Mouse (Mus musculus) hindbrain, embryonic 13.5 days (tissue): ENCODE data around the gene E130311K13Rik. TPM values are rescaled to one million over a fixed set of nuclear protein-coding genes. Genes with fewer than 3 reads are reported as not detected.

Source experiments
- ATAC-seq: fragments of 200-750 bp; cut with Nextera tagmentation; 2 replicates; pipeline ENCODE4 v1.8.0; 2017; ENCODE audit warnings: moderate TSS enrichment; ENCODE audit not compliant: low FRiP score
- H3K27ac ChIP-seq: fragments of 300-500 bp; sonication (generic); 2 replicates; pipeline ENCODE4 v1.5.1; 2015; ENCODE audit warnings: inconsistent platforms, mild to moderate bottlenecking, moderate library complexity
- H3K27me3 ChIP-seq: fragments of 300-500 bp; sonication (generic); 2 replicates; pipeline ENCODE4 v1.6.1; 2015; ENCODE audit warnings: mild to moderate bottlenecking, inconsistent platforms
- H3K36me3 ChIP-seq: fragments of 300-500 bp; sonication (generic); 2 replicates; pipeline ENCODE4 v1.6.1; 2015; ENCODE audit warnings: mild to moderate bottlenecking, inconsistent platforms
- H3K4me1 ChIP-seq: fragments of 300-500 bp; sonication (generic); replicated peaks from 2 replicates; pipeline ENCODE4 v1.6.1; 2015; ENCODE audit warnings: inconsistent platforms
- H3K4me2 ChIP-seq: fragments of 300-500 bp; sonication (generic); 2 replicates; pipeline ENCODE4 v1.6.1; 2015; ENCODE audit warnings: inconsistent platforms, mild to moderate bottlenecking, moderate library complexity
- H3K4me3 ChIP-seq: fragments of 300-500 bp; sonication (generic); 2 replicates; pipeline ENCODE4 v1.5.1; 2015; ENCODE audit warnings: mild to moderate bottlenecking, inconsistent platforms
- H3K9ac ChIP-seq: fragments of 300-500 bp; sonication (generic); 2 replicates; pipeline ENCODE4 v1.6.1; 2015; ENCODE audit warnings: mild to moderate bottlenecking, inconsistent platforms
- H3K9me3 ChIP-seq: fragments of 300-500 bp; sonication (generic); 2 replicates; pipeline ENCODE4 v1.6.1; 2016; ENCODE audit warnings: inconsistent platforms
- WGBS: fragments of 180-500 bp; shearing (Covaris S2); methylation state at CpG from one replicate; pipeline ENCODE4 v1.1.7; 2015; 5-methylcytosine and 5-hydroxymethylcytosine counted together
- polyA plus RNA-seq: library from polyadenylated mRNA; unstranded; fragments of >200 nt; fragmentation: Nextera tagmentation; extraction: Ambion mirVana; gene quantifications from 2 replicates; pipeline ENCODE4 v1.2.1, GENCODE M21; 2015

Gene E130311K13Rik
- polyA plus RNA-seq, 1 experiment from 2014 or later: 5.3 TPM

GRCm38 (mm10) chr3:63919634-63920033, 9.6 kb downstream of the E130311K13Rik start:
- peaks cover 11% of the 10 kb centered on the region; the same call in 1 of the 2 replicates for H3K36me3 ChIP-seq
- no peak overlapping the region for H3K27ac ChIP-seq
- H3K9ac ChIP-seq: no peak overlapping the region
- no peaks in the 10 kb centered on the region for H3K4me1 ChIP-seq
- ATAC-seq: no peak
- 63% methylated on average over 3 of the region's 3 CpGs for WGBS
- H3K9me3 ChIP-seq: no peaks in the 10 kb centered on the region
- H3K27me3 ChIP-seq: no peaks in the 10 kb centered on the region
- H3K4me2 ChIP-seq: no peak overlapping the region
- H3K4me3 ChIP-seq: no peak overlapping the region

GRCm38 (mm10) chr3:63910301-63910700, 19.0 kb downstream of the E130311K13Rik start:
- Histone ChIP-seq H3K36me3 (peaks cover 3% of the 10 kb centered on the region; the same call in 1 of the 2 replicates), H3K27ac (no peak overlapping the region), H3K4me1 (peaks cover 2% of the 10 kb centered on the region; the same call in 1 of the 2 replicates), H3K4me3 (no peak overlapping the region), H3K4me2 (no peak overlapping the region), H3K9ac (no peak overlapping the region), H3K9me3 (no peaks in the 10 kb centered on the region), H3K27me3 (no peaks in the 10 kb centered on the region)
- WGBS: 82% methylated on average over 4 of the region's 4 CpGs
- ATAC-seq: no peak

GRCm38 (mm10) chr3:63905241-63905640, 24.0 kb downstream of the E130311K13Rik start:
- no peak for ATAC-seq
- H3K27ac ChIP-seq: no peak overlapping the region
- peaks cover 7% of the 10 kb centered on the region for H3K4me1 ChIP-seq
- no peaks in the 10 kb centered on the region for H3K27me3 ChIP-seq
- H3K9ac ChIP-seq: peak overlapping the region; percentile 75
- H3K4me3 ChIP-seq: peak overlapping the region; percentile 42
- peak overlapping the region; percentile 70 for H3K4me2 ChIP-seq
- H3K9me3 ChIP-seq: no peaks in the 10 kb centered on the region
- no peaks in the 10 kb centered on the region for H3K36me3 ChIP-seq
- WGBS: under 1% methylated on average over 18 of the region's 18 CpGs

GRCm38 (mm10) chr3:63904157-63904556, 25.1 kb downstream of the E130311K13Rik start:
- WGBS: 69% methylated on average over 2 of the region's 2 CpGs
- peaks cover 16% of the 10 kb centered on the region for H3K4me1 ChIP-seq
- H3K4me3 ChIP-seq: no peak overlapping the region
- H3K27ac ChIP-seq: no peak overlapping the region
- no peaks in the 10 kb centered on the region for H3K36me3 ChIP-seq
- H3K4me2 ChIP-seq: no peak overlapping the region
- no peak for ATAC-seq
- H3K9me3 ChIP-seq: no peaks in the 10 kb centered on the region
- no peaks in the 10 kb centered on the region for H3K27me3 ChIP-seq
- H3K9ac ChIP-seq: no peak overlapping the region

GRCm38 (mm10) chr3:63900021-63900571, 29.2 kb downstream of the E130311K13Rik start:
- peak overlapping the region; percentile 85; the same call in 1 of the 2 replicates for H3K9ac ChIP-seq
- no peaks in the 10 kb centered on the region for H3K9me3 ChIP-seq
- H3K4me2 ChIP-seq: peak overlapping the region; percentile 82
- ATAC-seq: peak; percentile 19; the same call in 1 of the 2 replicates
- H3K27me3 ChIP-seq: no peaks in the 10 kb centered on the region
- WGBS: under 1% methylated on average over 12 of the region's 12 CpGs
- H3K36me3 ChIP-seq: no peaks in the 10 kb centered on the region
- peak overlapping the region; percentile 92; the same call in 1 of the 2 replicates for H3K27ac ChIP-seq
- H3K4me3 ChIP-seq: peak overlapping the region; percentile 83
- peaks cover 27% of the 10 kb centered on the region for H3K4me1 ChIP-seq

- H3K9ac ChIP-seq: peak within 1 kb of the TSS; percentile 85
- peak within 1 kb of the TSS; percentile 83 for H3K4me3 ChIP-seq
- ATAC-seq: peak; percentile 75
- WGBS: under 1% methylated on average over 12 of the region's 12 CpGs
- no peaks in the 10 kb centered on the region for H3K27me3 ChIP-seq
- H3K9me3 ChIP-seq: no peaks in the 10 kb centered on the region
- peaks cover 26% of the 10 kb centered on the region for H3K4me1 ChIP-seq
- H3K27ac ChIP-seq: peak within 1 kb of the TSS; percentile 92
- peak within 1 kb of the TSS; percentile 82 for H3K4me2 ChIP-seq
- no peaks in the 10 kb centered on the region for H3K36me3 ChIP-seq
These were observed 30.0 kb downstream of the E130311K13Rik start, which contains the start of gene Plch1 for GRCm38 (mm10) chr3:63899309-63899695. TSS of gene Plch1 (minus strand) at chr3:63899472.

GRCm38 (mm10) chr3:63898581-63899308, 30.5 kb downstream of the E130311K13Rik start:
- ATAC-seq: peak; percentile 91
- Histone ChIP-seq H3K4me3 (peak overlapping the region; percentile 83), H3K9ac (peak overlapping the region; percentile 85), H3K27me3 (no peaks in the 10 kb centered on the region), H3K36me3 (no peaks in the 10 kb centered on the region), H3K9me3 (no peaks in the 10 kb centered on the region), H3K4me1 (peaks cover 27% of the 10 kb centered on the region), H3K27ac (peak overlapping the region; percentile 92), H3K4me2 (peak overlapping the region; percentile 82)
- under 1% methylated on average over 41 of the region's 41 CpGs for WGBS

- Histone ChIP-seq H3K9ac (no peak overlapping the region), H3K4me2 (peak overlapping the region; percentile 82), H3K27me3 (no peaks in the 10 kb centered on the region), H3K4me1 (peaks cover 30% of the 10 kb centered on the region), H3K9me3 (no peaks in the 10 kb centered on the region), H3K27ac (no peak overlapping the region), H3K36me3 (no peaks in the 10 kb centered on the region), H3K4me3 (peak overlapping the region; percentile 83; the same call in 1 of the 2 replicates)
- ATAC-seq: no peak
- WGBS: 12% methylated on average over 1 of the region's 1 CpGs
These were observed 32.1 kb downstream of the E130311K13Rik start for GRCm38 (mm10) chr3:63897177-63897576.

- Histone ChIP-seq H3K36me3 (no peaks in the 10 kb centered on the region), H3K27ac (0 out of 2 replicates have a peak overlapping the region, but pooled peaks have one; percentile 67), H3K4me2 (peak overlapping the region; percentile 82), H3K9ac (no peak overlapping the region), H3K9me3 (no peaks in the 10 kb centered on the region), H3K4me1 (peaks cover 30% of the 10 kb centered on the region), H3K27me3 (no peaks in the 10 kb centered on the region), H3K4me3 (no peak overlapping the region)
- WGBS: 47% methylated on average over 4 of the region's 4 CpGs
- no peak for ATAC-seq
These were observed 33.0 kb downstream of the E130311K13Rik start for GRCm38 (mm10) chr3:63896303-63896702.

- 0 out of 2 replicates have a peak, but pooled peaks cover 2% of the 10 kb centered on the region for H3K36me3 ChIP-seq
- H3K4me3 ChIP-seq: no peak overlapping the region
- H3K4me2 ChIP-seq: no peak overlapping the region
- H3K9ac ChIP-seq: no peak overlapping the region
- H3K27me3 ChIP-seq: no peaks in the 10 kb centered on the region
- 9% methylated on average over 2 of the region's 2 CpGs for WGBS
- peak overlapping the region; percentile 67 for H3K27ac ChIP-seq
- ATAC-seq: no peak
- H3K9me3 ChIP-seq: no peaks in the 10 kb centered on the region
- peaks cover 30% of the 10 kb centered on the region for H3K4me1 ChIP-seq
These were observed 33.5 kb downstream of the E130311K13Rik start for GRCm38 (mm10) chr3:63895786-63896185.

GRCm38 (mm10) chr3:63893677-63894076, 35.6 kb downstream of the E130311K13Rik start:
- Histone ChIP-seq H3K4me2 (no peak overlapping the region), H3K4me1 (peaks cover 18% of the 10 kb centered on the region), H3K9me3 (no peaks in the 10 kb centered on the region), H3K27me3 (no peaks in the 10 kb centered on the region), H3K27ac (no peak overlapping the region; the same call in 1 of the 2 replicates), H3K9ac (no peak overlapping the region), H3K36me3 (0 out of 2 replicates have a peak, but pooled peaks cover 3% of the 10 kb centered on the region), H3K4me3 (no peak overlapping the region)
- ATAC-seq: no peak
- 48% methylated on average over 7 of the region's 7 CpGs for WGBS

- no peak overlapping the region for H3K9ac ChIP-seq
- no peaks in the 10 kb centered on the region for H3K9me3 ChIP-seq
- 0 out of 2 replicates have a peak, but pooled peaks cover 3% of the 10 kb centered on the region for H3K36me3 ChIP-seq
- peaks cover 10% of the 10 kb centered on the region for H3K4me1 ChIP-seq
- no peaks in the 10 kb centered on the region for H3K27me3 ChIP-seq
- H3K4me3 ChIP-seq: no peak overlapping the region
- 62% methylated on average over 3 of the region's 3 CpGs for WGBS
- H3K4me2 ChIP-seq: no peak overlapping the region
- H3K27ac ChIP-seq: no peak overlapping the region
- no peak for ATAC-seq
These were observed 37.1 kb downstream of the E130311K13Rik start for GRCm38 (mm10) chr3:63892154-63892553.
